Mouse (Mus musculus): Measurements from ENCODE around the gene Ptprr. TPM values are rescaled to one million over a fixed set of nuclear protein-coding genes. Genes with fewer than 3 reads are reported as not detected.

The Ptprr gene
- polyA plus RNA-seq, 1 experiment from 2014 or later: 1.2 TPM

Other genes starting within 250 kb of the Ptprr start
- 0.27 and 0.43 TPM in 2 replicates for gene Tspan8, start 201.4 kb upstream of the Ptprr start, polyA plus RNA-seq (2016; fragmentation: Nextera tagmentation; extraction: Ambion mirVana)
- gene 4933416C03Rik, start 95.7 kb downstream of the Ptprr start, polyA plus RNA-seq (2016; fragmentation: Nextera tagmentation; extraction: Ambion mirVana): not detected in 2 replicates

Measured in forebrain, embryonic 12.5 days (tissue).